Mouse (Mus musculus) G1E (cell line): ENCODE data around the gene Ccp110.

Experiments
- CTCF ChIP-seq: IDR thresholded peaks from 2 replicates; pipeline ENCODE4 v1.5.1; 2012; ENCODE audit warnings: low read depth, low read length, inconsistent platforms, mixed read lengths
- TAL1 ChIP-seq: conservative IDR thresholded peaks from 2 replicates; pipeline ENCODE4 v1.6.1; 2012; ENCODE audit warnings: low read depth, low read length, inconsistent platforms, mixed read lengths

DNA sequence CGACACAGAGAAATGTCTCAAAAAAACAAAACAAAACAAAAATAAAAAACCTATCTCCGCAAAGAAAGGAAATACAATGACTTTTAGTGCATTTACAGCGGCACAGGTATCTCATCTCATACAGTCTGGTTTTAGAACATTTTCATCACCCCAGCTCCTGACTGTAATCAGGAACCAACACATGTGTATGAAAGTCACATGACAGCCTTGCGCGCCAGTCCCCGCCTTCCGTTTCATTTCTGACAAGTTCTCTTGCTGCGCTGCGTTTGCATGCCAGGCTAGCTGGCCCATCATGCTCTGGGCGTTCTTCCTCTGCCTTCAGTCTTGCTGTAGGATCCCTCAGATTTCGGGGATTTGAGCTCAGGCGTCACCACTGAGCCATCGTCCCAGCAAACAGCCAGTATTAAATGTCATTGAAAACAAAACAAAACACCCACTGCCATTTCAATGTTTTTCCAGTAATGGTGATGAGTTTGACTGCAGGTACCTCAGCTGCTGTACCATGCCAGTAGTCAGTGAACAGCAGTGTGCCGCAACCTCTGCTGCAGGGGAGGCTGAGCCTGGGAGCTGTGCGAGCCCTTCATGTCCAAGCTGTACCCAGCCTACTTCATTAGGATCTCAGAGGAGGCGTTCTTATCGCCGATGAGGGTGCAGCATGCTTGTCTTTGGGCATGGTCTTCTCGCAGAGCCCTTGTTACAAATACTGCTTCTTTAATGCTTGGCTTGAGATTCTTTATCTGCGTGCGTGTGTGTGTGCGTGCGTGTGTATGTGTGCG lies 44.3 kb downstream of the Ccp110 start:
- no peak for TF ChIP-seq TAL1
- TF ChIP-seq CTCF, result no peak
